In the genomic region with DNA sequence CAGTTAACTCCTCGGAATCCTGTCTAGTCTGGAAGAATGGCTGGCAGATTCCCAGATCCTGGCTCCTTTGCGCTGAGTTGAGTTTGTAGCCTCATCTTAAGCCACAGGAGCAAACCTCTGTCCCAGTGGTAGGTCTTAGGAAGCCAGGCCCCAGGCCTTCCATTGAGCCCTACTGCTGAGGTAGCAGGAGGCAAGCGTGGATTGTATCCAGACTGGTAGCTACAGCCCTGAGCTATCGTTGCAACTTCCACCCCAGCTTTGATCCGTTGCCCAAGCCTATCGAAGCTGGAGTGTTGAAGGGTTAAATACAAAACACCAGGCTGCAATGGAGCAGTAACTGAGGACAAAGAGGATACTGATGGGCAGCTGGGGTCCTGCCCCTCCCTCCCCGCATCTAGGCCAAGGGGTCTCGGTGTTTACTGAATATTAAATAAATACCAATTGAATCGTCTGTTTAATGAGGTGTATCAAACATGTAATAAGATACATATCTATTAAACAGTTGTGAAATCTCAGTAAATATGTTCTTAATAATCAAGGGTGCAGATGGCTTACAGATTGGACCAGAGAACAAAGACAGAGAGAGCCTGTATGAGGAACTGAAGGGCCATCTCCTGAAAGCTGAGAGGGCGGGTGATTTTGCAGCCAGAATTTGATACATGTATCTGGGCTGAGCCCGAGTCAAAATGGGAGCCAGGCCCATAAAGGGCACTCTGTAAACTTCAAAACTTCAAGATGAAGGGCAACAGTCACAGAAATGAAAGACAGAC, we compare ENCODE assay signal across 30 mouse cellular contexts.
DNase-seq lines count a peak whose midpoint lies in the region; ATAC-seq lines count a peak whose summit lies in the region.
"Had no signal": no experiment of that assay in that cellular context is flagged by ENCODE, and none has a peak within 500 bp of the region (broad histone marks: within the 10 kb centered on the region; RNA-seq: fewer than 3 reads in every experiment).

No protein-coding gene starts in this region.

- no peak overlapping the region for H3K4me2 ChIP-seq in forebrain, embryonic 13.5 days
- no peak overlapping the region for H3K4me2 ChIP-seq in lung, embryonic 16.5 days (ENCODE audit: low read depth, low read length)
- H3K4me2 ChIP-seq in limb, embryonic 12.5 days = no peak overlapping the region
- H3K4me2 ChIP-seq: forebrain, embryonic 12.5 days; heart, embryonic 13.5 days; hindbrain, embryonic 13.5 days; midbrain, embryonic 15.5 days; neural tube, embryonic 13.5 days; stomach, embryonic 15.5 days had no signal

- no peaks in the 10 kb centered on the region for H3K9me3 ChIP-seq in forebrain, embryonic 10.5 days
- H3K9me3 ChIP-seq in forebrain, embryonic 13.5 days (replicated peaks) = no peaks in the 10 kb centered on the region
- H3K9me3 ChIP-seq in lung, embryonic 16.5 days (ENCODE audit: control insufficient read depth, low read length) = no peaks in the 10 kb centered on the region
- peaks cover 5% of the 10 kb centered on the region; the same call in 1 of the 2 replicates for H3K9me3 ChIP-seq in limb, embryonic 12.5 days
- H3K9me3 ChIP-seq: forebrain, embryonic 12.5 days; heart, embryonic 13.5 days; hindbrain, embryonic 13.5 days; midbrain, embryonic 15.5 days; stomach, embryonic 15.5 days had no signal

- ATAC-seq in forebrain, embryonic 13.5 days = no peak
- ATAC-seq in lung, embryonic 16.5 days (ENCODE audit: low read depth) = peak; percentile 79
- no peak for ATAC-seq in limb, embryonic 12.5 days (ENCODE audit: insufficient number of reproducible peaks, insufficient read depth, low FRiP score, low TSS enrichment, low read depth)
- ATAC-seq: activated CD4-positive, CD25-positive, alpha-beta regulatory T cell, adult 4 months; inflammation-experienced regulatory T-cells, adult 6 months; lung, postnatal 0 days; midbrain, embryonic 15.5 days had no signal

- DNase-seq in forebrain, embryonic 10.5 days (ENCODE audit: extremely low spot score, low spot score) = no peak
- DNase-seq in lung, postnatal 10 days = no peak
- no peak for DNase-seq in cerebellum, adult 11 months
- no peak for DNase-seq in frontal cortex, postnatal 36 days (ENCODE audit: low spot score in 2 of 2)
- no peak for DNase-seq in urinary bladder, postnatal 25 days (ENCODE audit: low spot score)
- DNase-seq: adrenal gland, adult 8-10 months; cerebellum, adult 2 months; cerebellum, postnatal 36 days; embryo, embryonic 11 days; heart, adult 18-20 months; kidney, adult 18-20 months; kidney, postnatal 14 days; right cerebral cortex, adult 18-20 months; right cerebral cortex, postnatal 4 days; thymus, postnatal 25 days had no signal

- peaks cover 18% of the 10 kb centered on the region for H3K4me1 ChIP-seq in forebrain, embryonic 10.5 days
- no peaks in the 10 kb centered on the region for H3K4me1 ChIP-seq in forebrain, embryonic 13.5 days
- H3K4me1 ChIP-seq in lung, embryonic 16.5 days (replicated peaks; ENCODE audit: control insufficient read depth, insufficient read depth, low read length) = peaks cover 2% of the 10 kb centered on the region
- H3K4me1 ChIP-seq in limb, embryonic 12.5 days (replicated peaks) = peaks cover 36% of the 10 kb centered on the region
- H3K4me1 ChIP-seq: heart, embryonic 13.5 days; megakaryocyte, embryonic 14.5 days; midbrain, embryonic 15.5 days; stomach, embryonic 15.5 days had no signal

- H3K36me3 ChIP-seq in forebrain, embryonic 10.5 days (replicated peaks) = no peaks in the 10 kb centered on the region
- H3K36me3 ChIP-seq in forebrain, embryonic 13.5 days (ENCODE audit: poor library complexity, severe bottlenecking) = no peaks in the 10 kb centered on the region
- H3K36me3 ChIP-seq in lung, embryonic 16.5 days (ENCODE audit: control insufficient read depth, insufficient read depth, low read length) = no peaks in the 10 kb centered on the region
- H3K36me3 ChIP-seq in limb, embryonic 12.5 days = no peaks in the 10 kb centered on the region
- H3K36me3 ChIP-seq: forebrain, embryonic 12.5 days; heart, embryonic 13.5 days; hindbrain, embryonic 13.5 days; midbrain, embryonic 15.5 days; neural tube, embryonic 13.5 days; stomach, embryonic 15.5 days had no signal

- no peak overlapping the region for H3K4me3 ChIP-seq in forebrain, embryonic 10.5 days
- H3K4me3 ChIP-seq in forebrain, embryonic 13.5 days = no peak overlapping the region
- H3K4me3 ChIP-seq in lung, embryonic 16.5 days (ENCODE audit: low read length) = no peak overlapping the region
- no peak overlapping the region for H3K4me3 ChIP-seq in limb, embryonic 12.5 days (replicated peaks)
- H3K4me3 ChIP-seq: forebrain, embryonic 12.5 days; heart, embryonic 13.5 days; hindbrain, embryonic 13.5 days; megakaryocyte, embryonic 14.5 days; midbrain, embryonic 15.5 days; myocyte; neural tube, embryonic 13.5 days; stomach, embryonic 15.5 days had no signal

- no peak overlapping the region for H3K9ac ChIP-seq in forebrain, embryonic 13.5 days
- H3K9ac ChIP-seq in lung, embryonic 16.5 days (ENCODE audit: low read length) = no peak overlapping the region
- H3K9ac ChIP-seq in limb, embryonic 12.5 days (replicated peaks) = no peak overlapping the region
- H3K9ac ChIP-seq: forebrain, embryonic 12.5 days; heart, embryonic 13.5 days; hindbrain, embryonic 13.5 days; liver, embryonic 14.5 days; midbrain, embryonic 15.5 days; neural tube, embryonic 13.5 days; stomach, embryonic 15.5 days had no signal

- WGBS in forebrain, embryonic 10.5 days = 69% methylated on average over 11 of the region's 11 CpGs
- WGBS in forebrain, embryonic 13.5 days = 61% methylated on average over 11 of the region's 11 CpGs
- WGBS in lung, embryonic 16.5 days = 48% methylated on average over 11 of the region's 11 CpGs
- 62% methylated on average over 11 of the region's 11 CpGs for WGBS in limb, embryonic 12.5 days

- no peaks in the 10 kb centered on the region for H3K27me3 ChIP-seq in forebrain, embryonic 10.5 days (ENCODE audit: poor library complexity, severe bottlenecking)
- H3K27me3 ChIP-seq in forebrain, embryonic 13.5 days = no peaks in the 10 kb centered on the region
- H3K27me3 ChIP-seq in lung, embryonic 16.5 days (ENCODE audit: control insufficient read depth, insufficient read depth, low read depth, low read length) = no peaks in the 10 kb centered on the region
- H3K27me3 ChIP-seq in limb, embryonic 12.5 days = no peaks in the 10 kb centered on the region
- H3K27me3 ChIP-seq: forebrain, embryonic 12.5 days; heart, embryonic 13.5 days; hindbrain, embryonic 13.5 days; midbrain, embryonic 15.5 days; neural tube, embryonic 13.5 days; stomach, embryonic 15.5 days had no signal

- H3K27ac ChIP-seq in forebrain, embryonic 10.5 days = peak overlapping the region; percentile 51; the same call in 1 of the 2 replicates
- H3K27ac ChIP-seq in forebrain, embryonic 13.5 days = no peak overlapping the region
- H3K27ac ChIP-seq in lung, embryonic 16.5 days (ENCODE audit: low read length) = no peak overlapping the region
- peak overlapping the region; percentile 59 for H3K27ac ChIP-seq in limb, embryonic 12.5 days
- H3K27ac ChIP-seq: forebrain, embryonic 12.5 days; heart, embryonic 13.5 days; hindbrain, embryonic 13.5 days; liver, embryonic 14.5 days; midbrain, embryonic 15.5 days; neural tube, embryonic 13.5 days; stomach, embryonic 15.5 days had no signal

Comparison
In these comparisons a context has a peak if more than half of its experiments do, and no peak if none do; other contexts are left out.
1. H3K27ac ChIP-seq: peak in forebrain, embryonic 10.5 days (single experiment) and limb, embryonic 12.5 days (single experiment); none in forebrain, embryonic 13.5 days (single experiment) and lung, embryonic 16.5 days (single experiment).